Comparison of ENCODE assay signal across 26 mouse cellular contexts in genomic region chr9:72795243-72795642, GRCm38 (mm10).
"Had no signal": no experiment of that assay in that cellular context is flagged by ENCODE, and none has a peak within 500 bp of the region (broad histone marks: within the 10 kb centered on the region; RNA-seq: fewer than 3 reads in every experiment).

No protein-coding gene starts in this region.

- ATAC-seq: forebrain, postnatal 0 days; hindbrain, embryonic 16.5 days; inflammation-experienced regulatory T-cells, adult 6 months; intestine, embryonic 15.5 days; intestine, postnatal 0 days had no signal

- H3K36me3 ChIP-seq: heart, embryonic 10.5 days; heart, embryonic 12.5 days; hindbrain, embryonic 10.5 days; hindbrain, embryonic 12.5 days; intestine, embryonic 15.5 days; limb, embryonic 10.5 days; limb, embryonic 12.5 days had no signal

- H3K4me3 ChIP-seq: heart, embryonic 10.5 days; heart, embryonic 12.5 days; hindbrain, embryonic 10.5 days; hindbrain, embryonic 12.5 days; intestine, embryonic 15.5 days; left cerebral cortex, adult 2 months; limb, embryonic 10.5 days; limb, embryonic 12.5 days had no signal

- H3K9me3 ChIP-seq: heart, embryonic 10.5 days; heart, embryonic 12.5 days; hindbrain, embryonic 12.5 days; intestine, embryonic 15.5 days; limb, embryonic 10.5 days; limb, embryonic 12.5 days had no signal

- H3K27me3 ChIP-seq: heart, embryonic 12.5 days; hindbrain, embryonic 12.5 days; intestine, embryonic 15.5 days had no signal

- H3K27ac ChIP-seq: heart, embryonic 10.5 days; hindbrain, embryonic 10.5 days; hindbrain, embryonic 12.5 days; hindbrain, embryonic 14.5 days; intestine, embryonic 15.5 days; left cerebral cortex, adult 2 months; limb, embryonic 10.5 days; liver, embryonic 14.5 days had no signal

- H3K4me2 ChIP-seq: heart, embryonic 12.5 days; hindbrain, embryonic 12.5 days; hindbrain, embryonic 14.5 days; intestine, embryonic 15.5 days; limb, embryonic 12.5 days; liver, embryonic 11.5 days had no signal

- DNase-seq: forebrain, postnatal 0 days; gastrocnemius, postnatal 14 days; gastrocnemius, postnatal 36 days; heart, adult 18-20 months; heart, postnatal 10 days; heart, postnatal 4 days; kidney, adult 18-20 months; kidney, adult 8-10 months; kidney, postnatal 10 days; kidney, postnatal 25 days; kidney, postnatal 4 days; liver had no signal

- H3K9ac ChIP-seq: forebrain, postnatal 0 days; heart, embryonic 12.5 days; hindbrain, embryonic 12.5 days; hindbrain, embryonic 14.5 days; intestine, embryonic 15.5 days; limb, embryonic 12.5 days; liver, embryonic 14.5 days had no signal
